Mouse (Mus musculus) frontal cortex, postnatal 36 days (tissue): ENCODE measurements around the gene Nbl1.

Source experiments
- DNase-seq, 2 experiments: peaks; one replicate each; pipeline ENCODE4 v3.0.0; 2022; ENCODE audit warnings: low spot score in 2 of 2

The Nbl1 gene

DNA sequence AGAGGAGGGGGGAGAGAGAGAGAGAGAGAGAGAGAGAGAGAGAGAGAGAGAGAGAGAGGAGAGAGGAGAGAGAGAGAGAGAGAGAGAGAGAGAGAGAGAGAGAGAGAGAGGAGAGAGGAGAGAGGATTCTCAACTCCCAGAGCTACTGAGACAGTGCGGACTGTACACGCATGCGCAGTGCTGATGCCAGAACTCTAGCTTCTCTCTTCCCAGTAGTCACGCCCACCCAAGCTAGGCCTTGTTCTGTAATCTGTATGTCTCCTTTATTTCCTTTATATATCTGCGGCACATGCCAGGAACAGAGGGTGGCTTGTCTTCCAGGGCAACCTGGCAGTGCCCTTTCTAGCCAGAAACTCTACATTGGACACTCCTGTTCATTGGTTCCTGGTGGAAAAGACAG is 28.0 kb downstream of the Nbl1 start:
- DNase-seq = no peak

GRCm38 (mm10) chr4:139059569-139059968 is 33.2 kb downstream of the Nbl1 start:
- DNase-seq = no peak

GRCm38 (mm10) chr4:139058029-139058428 is 34.8 kb downstream of the Nbl1 start:
- DNase-seq = no peak

GRCm38 (mm10) chr4:139057291-139057690 is 35.5 kb downstream of the Nbl1 start:
- no peak for DNase-seq

DNA sequence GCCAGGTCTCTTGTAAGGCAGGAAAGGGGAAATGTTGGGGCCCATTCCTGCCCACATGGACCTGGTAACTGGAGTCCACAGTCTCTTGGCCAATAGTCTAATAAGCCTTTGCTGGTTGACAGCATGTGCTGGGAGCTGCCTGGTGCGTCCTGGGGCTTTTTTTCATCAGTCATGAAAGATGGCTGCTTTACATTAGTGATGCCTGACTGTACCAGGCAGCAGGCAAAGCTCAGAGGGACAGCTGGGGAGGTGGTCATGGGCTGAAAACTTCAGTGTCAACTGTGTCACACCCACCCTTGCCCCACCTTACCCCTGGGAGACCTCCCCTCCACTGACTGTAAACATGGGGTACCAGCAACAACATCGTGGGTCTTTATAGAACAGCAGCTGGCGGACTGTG is 37.0 kb downstream of the Nbl1 start:
- no peak for DNase-seq

- DNase-seq = no peak
Observed at GRCm38 (mm10) chr4:139055336-139055735, 37.5 kb downstream of the Nbl1 start.

DNA sequence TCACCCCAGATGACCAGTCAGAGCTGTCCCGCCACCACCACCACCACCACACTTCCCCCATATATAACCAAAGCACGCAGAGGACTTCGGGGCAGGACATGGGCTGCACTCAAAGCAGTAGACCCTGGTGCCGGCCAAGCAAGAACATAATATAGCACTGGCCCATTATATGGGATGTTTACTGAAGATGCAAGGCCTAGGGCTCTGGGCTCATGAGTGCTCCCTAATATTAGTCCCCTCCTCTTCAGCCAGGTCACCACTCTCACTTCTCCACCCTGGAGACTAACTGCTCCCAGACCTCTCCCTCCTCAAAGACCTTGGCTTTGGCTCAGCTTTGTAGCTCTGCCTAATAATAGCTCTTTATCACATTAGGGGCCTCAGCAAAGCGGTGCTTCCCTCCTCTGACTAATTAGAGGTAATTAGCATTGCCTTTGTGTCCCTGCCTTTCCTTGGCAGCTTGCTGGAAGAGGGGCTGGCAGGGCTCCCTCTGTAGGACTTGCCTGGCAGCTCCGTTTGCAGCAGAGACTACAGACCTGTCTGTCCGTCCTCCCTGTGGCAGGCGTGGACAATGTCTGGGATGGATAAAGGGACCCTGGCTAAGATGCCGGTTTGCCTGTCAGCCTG is 38.4 kb downstream of the Nbl1 start:
- DNase-seq = peak in 1 of 2 experiments; percentile 63

- no peak for DNase-seq
Observed at GRCm38 (mm10) chr4:139053391-139053790, 39.4 kb downstream of the Nbl1 start.

DNA sequence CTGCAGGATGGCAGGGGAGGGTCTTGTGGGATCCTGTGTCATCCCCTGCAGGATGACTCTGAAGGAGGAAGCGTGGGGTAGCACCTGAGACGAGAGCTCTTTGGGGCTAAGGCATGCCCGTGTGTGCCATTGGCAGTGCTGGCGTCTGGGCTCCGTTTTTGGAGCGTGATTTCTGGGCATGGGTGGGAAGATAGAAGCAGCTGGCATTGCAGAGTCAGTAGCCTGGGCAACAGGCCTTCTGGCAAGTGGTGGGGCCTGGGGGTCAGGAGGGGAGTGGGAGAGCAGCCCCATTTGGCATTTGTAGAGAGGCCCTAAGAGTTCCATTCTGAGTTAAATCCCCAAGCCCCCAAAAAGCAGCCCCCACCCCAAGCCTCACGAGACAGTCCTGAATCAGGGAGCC is 40.0 kb downstream of the Nbl1 start:
- DNase-seq = no peak

DNA sequence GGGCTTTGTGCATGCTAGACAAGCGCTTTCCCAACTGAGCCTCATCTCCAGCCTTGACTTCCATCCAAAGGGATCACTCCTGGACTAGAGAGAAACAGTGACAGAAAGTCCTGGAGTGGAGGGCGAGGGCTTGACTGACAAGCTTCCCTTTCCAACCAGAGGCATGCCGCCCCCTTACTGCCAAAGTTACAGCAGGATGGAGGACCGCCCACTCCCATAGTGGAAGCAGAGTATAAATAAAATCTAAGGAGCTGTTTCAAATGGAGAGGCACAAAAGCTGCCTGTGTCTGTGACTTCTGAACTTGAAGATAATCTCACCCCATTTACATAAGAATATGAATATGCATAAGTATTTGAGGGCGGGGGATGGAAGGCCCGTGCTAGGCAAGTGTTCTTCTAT is 44.3 kb downstream of the Nbl1 start:
- peak in 1 of 2 experiments; percentile 57 for DNase-seq

GRCm38 (mm10) chr4:139046354-139046753 is 46.4 kb downstream of the Nbl1 start:
- DNase-seq = no peak

DNA sequence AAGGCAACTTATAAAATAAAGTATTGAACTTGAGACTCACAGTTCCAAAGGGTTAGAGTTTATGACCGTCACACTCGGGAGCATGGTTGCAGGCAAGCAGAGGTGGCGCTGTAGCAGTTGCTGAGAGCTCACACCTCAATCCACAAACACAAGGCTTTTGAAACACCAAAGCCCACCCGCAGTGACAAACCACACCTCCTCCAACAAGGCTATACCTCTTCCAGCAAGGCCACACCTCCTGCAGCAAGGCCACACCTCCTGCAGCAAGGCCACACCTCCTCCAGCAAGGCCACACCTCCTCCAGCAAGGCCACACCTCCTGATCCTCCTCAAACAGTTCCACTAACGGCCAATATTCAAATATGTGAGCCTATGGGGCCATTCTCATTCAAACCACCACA is 48.2 kb downstream of the Nbl1 start:
- no peak for DNase-seq

GRCm38 (mm10) chr4:139043600-139043999 is 49.2 kb downstream of the Nbl1 start:
- no peak for DNase-seq

GRCm38 (mm10) chr4:139042611-139043010 is 50.2 kb downstream of the Nbl1 start:
- no peak for DNase-seq

DNA sequence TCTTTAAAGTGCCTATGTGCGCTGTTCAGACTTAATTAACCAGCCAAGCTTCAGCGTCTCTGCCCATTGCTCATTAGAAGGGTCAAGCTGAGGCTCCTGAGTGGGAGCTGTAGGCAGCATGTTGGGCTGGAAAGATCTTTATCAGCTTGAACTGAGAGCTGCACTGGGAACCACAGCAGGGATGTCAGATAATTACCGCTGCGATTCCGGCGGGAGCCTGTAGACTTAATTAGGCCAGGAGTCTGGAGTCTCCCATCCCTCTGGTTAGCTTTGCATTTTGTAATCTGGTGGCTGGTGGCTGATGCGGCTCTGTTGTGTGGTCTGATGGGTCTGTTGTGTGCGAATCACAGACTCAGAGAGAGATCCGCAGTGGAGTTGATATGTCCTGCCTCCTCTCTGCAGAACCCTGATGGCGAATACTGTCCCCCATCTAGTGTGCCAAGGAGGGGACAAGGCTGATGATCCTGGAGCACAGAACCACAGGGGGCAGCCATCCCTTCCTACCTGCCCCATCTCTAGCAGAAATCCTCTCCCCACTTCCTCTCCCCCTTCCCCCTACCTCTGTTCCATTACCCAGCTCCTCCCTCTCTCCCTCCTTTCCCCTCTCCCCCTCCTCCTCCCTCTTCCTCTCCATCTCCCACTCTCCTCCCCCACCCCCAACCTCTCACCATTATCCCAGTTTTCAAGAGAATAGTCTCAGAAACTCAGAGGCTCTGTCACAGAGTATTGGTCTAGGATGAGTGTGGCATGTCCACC is 52.5 kb downstream of the Nbl1 start:
- no peak for DNase-seq

- no peak for DNase-seq
Observed at GRCm38 (mm10) chr4:139037795-139038607, 54.8 kb downstream of the Nbl1 start.

GRCm38 (mm10) chr4:139035799-139036198 is 57.0 kb downstream of the Nbl1 start:
- DNase-seq = no peak

- no peak for DNase-seq
Observed at GRCm38 (mm10) chr4:139034942-139035341, 57.9 kb downstream of the Nbl1 start.

DNA sequence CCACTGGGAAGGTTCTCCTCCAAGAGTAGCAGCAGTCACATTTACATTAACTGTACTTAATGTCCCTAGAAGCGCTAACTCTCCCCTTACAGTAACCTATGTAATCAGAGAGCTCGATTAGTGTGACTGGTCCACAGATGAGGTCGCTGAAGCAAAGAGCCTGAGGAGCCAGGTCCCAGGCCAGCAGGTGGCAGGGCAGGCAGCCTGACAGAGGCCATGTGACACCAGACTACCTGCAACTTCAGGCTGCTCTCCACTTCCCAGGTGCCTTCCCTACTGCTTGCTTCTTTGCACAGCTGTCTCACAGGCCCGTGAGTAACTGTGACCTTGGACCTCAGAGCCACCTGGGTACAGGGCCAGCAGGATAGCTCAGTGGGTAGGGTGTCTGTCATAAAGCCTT is 58.3 kb downstream of the Nbl1 start:
- DNase-seq = no peak

DNA sequence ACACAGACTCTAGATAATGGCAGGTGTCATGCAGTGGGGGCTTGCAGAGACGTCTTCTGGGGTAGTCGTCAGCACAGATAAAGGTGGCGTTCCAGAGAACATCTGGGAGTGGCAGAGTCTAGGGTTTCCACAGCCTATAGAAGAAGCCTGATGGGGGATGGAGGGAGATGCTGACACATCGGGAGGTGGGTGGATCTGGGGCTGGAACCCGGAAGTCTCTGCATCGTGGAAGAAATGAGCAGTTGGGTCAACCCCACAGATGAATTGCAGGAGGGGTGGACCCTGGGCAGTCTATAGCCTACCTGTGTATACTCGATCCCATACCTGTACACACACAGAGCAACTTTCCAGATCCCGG is 58.8 kb downstream of the Nbl1 start:
- no peak for DNase-seq

DNA sequence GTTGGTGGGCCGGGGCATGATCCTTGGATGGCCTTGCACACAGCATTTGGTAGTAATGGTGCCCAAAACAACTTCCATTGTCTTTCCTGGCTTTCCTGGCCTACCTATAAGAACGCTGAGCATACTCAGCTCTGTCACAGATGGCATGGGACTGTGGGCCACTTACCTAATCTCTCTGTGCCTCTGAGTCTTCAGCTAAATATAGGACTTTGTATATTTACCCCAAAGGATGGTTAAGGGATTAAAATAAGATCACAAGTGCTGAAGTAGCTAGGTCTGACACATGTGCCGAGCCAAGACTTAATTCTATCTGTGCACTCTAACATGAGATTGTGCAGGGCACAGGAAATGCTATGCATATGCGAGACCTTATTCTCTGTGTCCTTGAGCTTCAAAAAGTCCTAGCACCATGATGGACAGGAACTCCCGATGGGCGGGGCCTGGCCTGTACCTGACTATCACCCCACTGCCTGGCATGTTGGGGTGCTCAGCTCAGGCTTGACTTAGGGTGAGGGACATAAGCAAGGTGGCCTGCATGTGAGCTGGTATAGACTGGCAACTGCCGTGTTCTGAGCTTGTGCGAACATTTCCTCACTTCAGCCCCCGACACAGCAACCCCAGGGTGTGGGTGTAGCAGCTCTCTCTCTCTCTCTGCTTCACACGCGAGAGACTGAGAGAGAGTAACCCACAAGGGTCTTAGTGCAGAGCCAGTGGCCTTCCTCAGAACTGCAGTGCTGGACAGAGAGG is 59.4 kb downstream of the Nbl1 start:
- peak; percentile 63 to 67 for DNase-seq

- DNase-seq = no peak
Observed at GRCm38 (mm10) chr4:139032521-139032920, 60.3 kb downstream of the Nbl1 start.
